Mouse (Mus musculus) fibroblast of lung, adult 2 months (primary cell): ENCODE results near the gene Xpa.

ENCODE experiments used
- DNase-seq: peaks from one replicate; pipeline ENCODE4 v3.0.0-alpha.2; 2011; ENCODE audit warnings: low read depth

Gene Xpa

DNA sequence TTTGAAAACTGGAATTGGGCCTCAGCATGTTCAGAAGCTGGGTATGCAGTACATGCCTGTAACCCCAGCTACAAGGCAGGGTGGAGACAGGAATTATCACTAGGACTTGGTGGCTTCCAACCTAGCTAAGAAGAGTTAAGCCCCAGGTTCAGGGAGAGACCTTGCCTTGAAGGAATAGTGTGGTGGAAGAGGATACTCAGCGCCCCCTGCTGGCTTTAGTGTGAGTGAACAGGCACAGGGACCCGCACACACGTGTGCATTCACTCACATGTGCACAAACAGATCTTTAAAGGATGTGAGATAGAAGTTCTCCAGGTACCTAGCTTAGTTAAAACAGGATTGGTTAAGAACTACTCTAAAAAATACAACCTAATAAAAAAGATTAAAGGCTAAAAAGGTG, 51.8 kb downstream of the Xpa start:
- no peak for DNase-seq

DNA sequence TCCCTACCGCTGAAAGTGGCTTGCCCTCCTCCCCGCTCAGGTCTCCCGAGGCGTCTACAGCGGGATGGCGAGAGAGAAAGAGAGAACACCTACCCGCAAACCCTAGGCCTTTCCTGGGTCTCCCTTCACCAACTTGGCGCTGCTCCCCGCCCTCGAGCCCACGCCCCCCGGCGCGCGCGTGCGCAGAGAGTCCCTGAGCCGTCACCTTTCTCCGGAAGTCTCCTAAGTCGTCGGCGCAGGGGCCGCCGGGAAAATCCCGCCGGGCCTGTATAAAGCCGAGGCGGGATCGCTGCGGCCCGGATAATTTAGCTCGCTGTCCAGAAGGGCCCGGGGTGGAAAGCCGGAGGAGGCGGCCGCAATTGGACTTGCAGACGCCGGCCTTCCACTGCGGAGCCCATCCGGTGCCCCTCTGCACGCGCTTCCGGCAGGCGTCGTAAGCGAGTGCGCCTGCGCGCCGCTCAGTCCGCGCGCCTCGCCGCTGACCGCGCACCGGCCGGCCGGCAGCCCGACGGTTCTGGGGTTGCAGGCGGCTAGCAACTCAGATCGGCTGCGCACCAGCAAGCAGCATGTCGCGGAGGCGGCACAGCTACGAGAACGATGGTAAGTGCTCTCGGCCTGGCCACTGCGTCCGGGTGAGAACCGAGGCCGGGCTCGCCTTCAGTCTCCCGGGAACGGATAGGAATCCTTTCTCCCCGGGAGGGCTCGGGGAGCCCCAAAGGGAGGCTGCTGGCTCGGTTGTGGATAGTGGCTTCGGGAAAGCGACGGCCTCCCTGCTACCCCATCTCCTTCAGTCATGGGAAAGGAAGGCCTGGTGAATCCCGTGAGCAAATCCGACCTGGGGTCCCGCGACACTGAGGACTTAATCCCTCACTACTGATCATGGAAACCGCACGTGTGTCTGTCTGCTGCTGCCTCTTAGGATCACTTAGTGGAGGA, 57.6 kb downstream of the Xpa start, which contains the start of the genes Ncbp1 and Tstd2:
TSS of gene Ncbp1 (plus strand) at position 327 of the 936 bp plus-strand sequence.
TSS of gene Tstd2 (minus strand) at position 408 of the 936 bp plus-strand sequence.
- peak; percentile 74 for DNase-seq

DNA sequence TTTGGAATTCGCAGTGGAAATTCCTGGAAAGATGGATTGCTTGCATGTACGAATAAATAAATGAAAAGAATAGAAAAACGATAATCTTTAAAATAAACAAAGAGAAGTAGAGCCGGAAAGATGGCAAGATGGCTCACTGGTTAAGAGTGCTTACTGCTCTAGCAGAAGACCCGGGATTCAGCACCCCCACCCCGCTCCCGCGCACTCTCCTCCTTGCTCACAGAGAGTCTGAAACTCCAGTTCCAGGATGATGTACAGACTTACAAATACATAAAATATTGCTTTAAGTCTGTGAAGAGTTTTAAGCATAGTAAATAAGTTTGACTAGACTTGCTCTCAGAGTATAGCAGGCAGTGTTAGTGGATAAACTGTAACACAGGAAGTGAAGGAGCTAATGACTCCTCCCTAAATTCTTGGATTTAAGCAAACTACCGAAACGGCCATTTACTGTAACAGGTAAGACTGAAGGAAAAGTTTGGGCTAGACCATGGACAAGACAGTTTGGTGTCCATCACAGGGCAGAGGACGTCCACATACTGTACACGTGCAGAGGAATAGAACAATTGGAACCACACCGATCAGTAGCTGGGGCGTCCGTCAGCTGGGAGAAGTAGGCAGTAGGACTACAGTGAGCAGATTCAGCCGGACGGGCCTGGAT, 58.4 kb downstream of the Xpa start:
- peak; percentile 25 for DNase-seq

DNA sequence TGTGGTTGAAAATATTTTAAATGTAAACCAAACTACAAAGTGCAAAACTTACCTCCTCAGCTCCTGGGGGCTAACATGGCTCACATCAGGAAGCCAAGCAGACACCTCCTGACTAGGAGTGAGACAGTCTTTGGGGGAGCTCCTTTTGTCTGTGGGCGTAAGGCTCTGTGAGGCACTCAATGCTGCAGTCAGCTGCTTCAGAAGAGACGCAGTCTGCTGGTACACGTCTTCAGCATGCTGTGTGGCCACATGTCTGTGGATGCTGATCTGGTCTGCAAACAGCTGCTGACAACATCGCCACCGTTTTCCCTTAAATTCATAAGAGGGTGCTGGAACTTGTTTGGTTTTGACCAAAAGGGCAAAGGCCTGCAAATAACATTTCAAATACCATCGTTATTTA, 64.3 kb downstream of the Xpa start:
- DNase-seq = no peak

DNA sequence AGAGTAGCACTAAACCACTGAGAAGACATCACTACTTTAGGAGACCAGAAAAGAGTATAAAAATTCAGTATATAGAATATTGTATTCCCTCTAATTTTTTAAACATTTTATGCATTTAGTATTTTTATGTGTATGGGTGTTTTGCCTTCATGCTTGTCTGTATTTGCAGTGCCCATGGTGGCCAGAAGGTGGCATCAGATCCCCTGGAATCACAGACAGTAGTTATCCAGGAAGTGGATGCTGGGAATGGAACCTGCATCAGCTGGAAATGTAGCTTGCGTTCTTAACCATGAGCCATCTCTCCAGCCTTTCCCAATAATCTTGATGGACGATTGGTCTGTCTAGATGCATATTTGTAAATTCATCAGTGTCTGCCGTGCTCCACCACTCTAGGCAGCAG, 65.9 kb downstream of the Xpa start:
- DNase-seq = peak; percentile 27

DNA sequence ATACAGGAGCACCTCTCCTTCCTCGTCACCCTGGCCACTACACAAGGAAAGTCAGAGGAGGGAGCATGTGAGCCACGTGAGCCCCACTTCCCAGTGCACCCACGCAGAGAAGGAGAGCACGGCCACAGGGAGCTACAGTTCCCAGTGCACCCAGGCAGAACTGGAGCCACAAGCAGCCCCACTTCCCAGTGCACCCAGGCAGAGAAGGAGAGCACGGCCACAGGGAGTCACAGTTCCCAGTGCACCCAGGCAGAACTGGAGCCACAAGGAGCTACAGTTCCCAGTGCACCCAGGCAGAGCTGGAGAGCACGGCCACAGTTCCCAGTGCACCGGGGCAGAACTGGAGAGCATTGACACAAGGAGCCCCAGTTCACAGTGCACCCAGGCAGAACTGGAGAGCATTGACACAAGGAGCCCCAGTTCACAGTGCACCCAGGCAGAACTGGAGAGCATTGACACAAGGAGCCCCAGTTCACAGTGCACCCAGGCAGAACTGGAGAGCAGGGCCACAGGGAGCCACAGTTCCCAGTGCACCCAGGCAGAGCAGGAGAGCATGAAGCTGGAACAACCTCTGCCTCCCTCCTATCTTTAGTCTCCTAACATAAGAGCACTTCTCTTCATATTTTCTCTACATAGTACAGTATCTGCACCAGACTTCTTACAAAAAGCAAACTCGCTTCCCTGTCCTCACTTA, 66.7 kb downstream of the Xpa start:
- DNase-seq = no peak

DNA sequence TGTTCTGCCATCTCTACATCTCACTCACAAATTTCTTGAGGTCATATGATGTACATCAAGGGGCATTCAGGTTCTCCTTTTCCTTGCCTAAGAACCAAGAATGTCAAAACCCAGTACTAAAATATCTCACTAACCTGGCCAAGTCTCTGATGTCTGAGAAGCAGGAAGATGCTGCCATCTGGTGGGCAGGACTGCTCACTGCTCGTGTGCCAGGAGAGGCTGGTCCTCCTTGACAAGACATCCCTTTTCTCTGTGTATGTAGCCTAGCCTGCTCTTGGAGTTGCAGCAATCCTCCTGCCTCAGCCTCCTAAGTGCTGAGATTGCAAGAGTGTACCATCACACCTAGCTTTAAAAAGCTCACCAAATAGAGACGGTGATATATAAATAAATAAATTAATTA, 69.6 kb downstream of the Xpa start:
- DNase-seq = peak; percentile 55

DNA sequence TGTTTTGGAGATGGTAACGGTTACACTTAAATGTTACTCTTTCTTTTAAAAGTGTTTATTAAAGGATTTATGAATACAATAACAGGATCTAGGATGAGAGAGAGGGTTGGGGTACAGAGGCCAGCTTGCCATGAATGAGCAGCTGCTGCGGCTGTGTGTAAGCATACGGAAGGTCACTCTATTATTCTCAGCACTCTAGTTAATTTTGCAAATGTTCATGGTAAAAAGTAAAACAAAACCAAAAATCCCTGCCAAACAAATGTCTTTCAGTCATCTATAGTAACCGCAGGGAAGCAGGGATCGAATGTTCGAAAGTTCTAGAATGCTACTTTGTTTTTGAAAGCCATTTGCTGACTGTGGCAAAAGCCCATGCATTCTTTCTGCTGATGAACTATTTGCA, 72.8 kb downstream of the Xpa start:
- DNase-seq = no peak

DNA sequence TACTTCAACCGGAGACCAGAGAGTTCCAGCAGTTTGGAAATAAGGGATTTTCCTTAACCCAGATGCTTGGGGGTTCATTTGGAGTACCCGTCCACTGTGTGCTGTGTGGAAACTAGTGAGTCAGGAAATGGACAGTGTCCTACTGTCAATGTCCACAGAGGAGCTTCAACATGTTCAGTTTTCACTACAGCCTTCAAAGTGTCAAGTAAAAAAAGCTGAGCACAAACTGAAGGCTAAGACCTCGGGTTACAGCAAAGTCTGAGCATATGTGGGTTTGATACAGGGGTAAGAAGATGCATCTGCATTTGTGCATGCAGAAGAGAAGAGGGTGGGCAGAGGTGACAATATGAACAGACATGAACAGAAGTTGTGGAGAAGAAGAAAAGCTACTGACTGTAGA, 75.3 kb downstream of the Xpa start:
- DNase-seq = no peak

DNA sequence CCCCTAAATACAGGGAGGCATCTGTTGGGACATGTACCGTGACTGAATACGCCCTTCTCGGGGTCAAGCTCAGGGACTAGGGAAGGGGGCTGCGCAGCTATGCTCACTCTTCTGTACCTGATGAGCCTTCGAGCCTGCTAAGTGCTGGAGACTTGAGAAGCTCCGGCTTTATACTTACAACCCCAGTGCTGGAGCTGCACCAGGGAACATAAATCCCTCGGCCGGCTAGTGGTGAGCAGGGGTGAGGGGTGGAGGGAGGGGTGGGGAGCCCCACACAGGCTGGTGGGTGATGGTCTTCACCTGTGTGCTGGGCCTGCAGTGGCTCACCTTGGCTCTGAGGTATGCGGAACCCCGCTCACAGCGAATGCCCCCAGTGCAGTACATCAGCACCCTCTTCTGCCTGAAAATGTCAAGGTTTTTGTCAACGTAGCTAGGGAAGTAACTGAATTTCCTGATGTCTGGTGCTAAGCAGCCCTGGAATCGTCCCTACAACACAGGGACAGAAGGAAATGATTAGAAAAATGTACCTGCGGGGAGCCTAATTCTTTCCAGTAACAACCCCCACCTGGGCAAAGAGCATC, 76.5 kb downstream of the Xpa start:
- DNase-seq = no peak

DNA sequence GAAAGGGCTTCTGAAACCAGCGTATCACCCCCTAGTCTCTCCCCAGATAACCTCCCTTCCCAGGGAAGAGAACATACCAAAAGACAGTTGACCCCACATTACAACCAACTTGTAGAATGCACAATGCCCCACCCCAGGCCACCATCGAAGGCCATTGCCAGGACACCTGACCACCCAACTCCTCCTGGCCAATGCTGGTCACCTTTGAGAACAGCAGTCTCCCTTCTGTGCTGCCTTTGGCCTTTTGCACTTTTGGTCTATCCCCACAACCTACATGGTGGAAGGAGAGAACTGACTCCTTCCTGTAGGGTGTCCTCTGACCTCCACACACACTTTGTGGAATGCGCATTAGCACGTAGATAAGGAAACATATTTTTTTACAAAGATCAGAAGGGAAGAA, 78.6 kb downstream of the Xpa start:
- no peak for DNase-seq

DNA sequence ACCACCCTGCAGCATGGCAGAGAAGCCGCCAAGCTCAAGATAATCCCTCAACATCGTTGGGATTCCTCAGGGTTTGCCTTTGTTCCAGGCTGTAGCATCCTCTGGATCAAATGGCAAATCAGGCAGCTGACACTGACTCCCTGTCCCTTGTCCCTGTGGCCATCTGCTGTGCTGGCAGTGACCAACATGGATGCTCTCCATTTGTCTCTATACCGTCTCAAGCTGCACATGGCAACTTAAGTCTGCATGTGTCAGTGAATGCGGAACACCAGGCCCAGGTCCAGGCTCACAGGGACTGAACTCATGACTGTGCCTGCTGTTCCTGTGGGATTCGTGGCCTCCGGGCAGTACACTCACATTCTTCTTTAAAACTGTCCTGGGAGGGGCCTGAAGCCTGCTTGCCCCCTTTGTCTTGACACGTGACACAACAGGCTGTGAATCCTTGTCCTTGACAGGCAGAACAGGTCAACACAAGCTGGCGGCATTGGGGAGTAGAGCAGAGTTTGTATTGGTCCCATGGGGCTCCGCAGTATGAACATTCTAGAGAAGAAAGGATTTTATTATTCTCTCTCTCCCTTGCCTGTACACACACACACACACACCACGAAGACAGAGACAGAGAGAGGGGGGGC, 79.5 kb downstream of the Xpa start:
- no peak for DNase-seq

DNA sequence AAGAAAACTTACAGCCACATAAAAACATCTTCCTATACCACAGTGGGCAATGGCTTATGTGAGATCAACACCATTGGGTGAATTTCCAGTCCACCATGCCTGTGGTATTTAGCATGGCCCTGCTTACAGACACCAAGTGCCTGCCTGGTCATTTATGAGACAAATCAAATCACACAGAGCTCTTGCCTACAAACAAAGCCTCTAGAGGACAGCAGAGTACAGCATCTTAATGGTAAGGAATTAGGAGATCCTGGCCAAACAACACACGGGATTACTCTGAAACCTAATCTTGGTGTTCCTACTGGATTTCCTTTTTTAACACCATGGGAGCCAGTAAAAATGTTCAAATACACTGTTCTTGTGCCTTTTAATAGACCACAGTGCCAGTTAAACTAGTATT, 80.8 kb downstream of the Xpa start:
- no peak for DNase-seq

DNA sequence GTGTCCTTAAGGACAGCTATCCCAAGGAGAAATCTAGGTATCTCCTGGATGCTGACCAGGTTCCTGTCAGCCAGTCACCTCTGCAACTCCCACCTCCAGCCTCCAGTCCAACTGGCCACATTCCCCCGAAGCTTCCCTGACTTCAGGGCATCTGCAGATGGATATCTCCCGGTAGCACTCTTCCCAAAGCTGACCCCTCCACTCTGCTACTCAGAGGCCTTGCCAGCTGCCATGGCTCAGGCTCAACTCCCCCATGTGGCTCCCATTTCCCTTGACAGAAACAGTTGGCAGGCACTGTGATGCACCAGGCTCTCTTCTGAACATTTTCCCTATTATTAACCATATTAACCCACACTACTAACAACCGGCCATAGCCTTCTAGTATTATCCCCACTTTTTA, 84.8 kb downstream of the Xpa start:
- no peak for DNase-seq

DNA sequence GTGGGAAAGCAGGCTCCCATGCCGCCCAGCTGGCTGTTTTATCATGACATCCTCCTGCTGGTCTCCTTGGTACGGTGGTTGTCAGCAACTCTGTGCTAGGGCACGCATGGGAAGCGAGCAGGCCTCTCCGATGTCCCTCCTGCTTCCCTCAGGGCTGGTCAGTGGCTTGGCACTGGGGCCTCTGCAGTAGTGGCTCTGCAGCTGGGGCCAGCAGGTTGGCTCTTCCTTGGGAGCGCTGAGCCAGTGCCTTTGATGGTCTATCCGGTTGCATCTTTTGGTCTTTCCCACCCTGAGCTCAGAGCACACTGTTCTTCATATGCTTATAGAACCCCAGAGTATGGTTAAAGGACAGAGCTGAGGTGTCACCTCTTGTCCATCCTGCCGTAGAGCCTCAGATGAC, 86.0 kb downstream of the Xpa start:
- no peak for DNase-seq
